Mouse (Mus musculus) MEL-GATA-1-ER (cell line): ENCODE measurements around the gene Ankle1.

Experiments
- DNase-seq: peaks from one replicate; pipeline ENCODE4 v3.0.0-alpha.2; 2012; ENCODE audit warnings: low read depth; ENCODE audit errors: extremely low read depth

Ankle1 gene

GRCm38 (mm10) chr8:71381971-71382961 is 23.5 kb upstream of the Ankle1 start:
- DNase-seq = no peak

- DNase-seq = no peak
These were observed 22.4 kb upstream of the Ankle1 start for GRCm38 (mm10) chr8:71383396-71383795.

GRCm38 (mm10) chr8:71383860-71384259 is 21.9 kb upstream of the Ankle1 start:
- DNase-seq = no peak

GRCm38 (mm10) chr8:71385212-71385835 is 20.5 kb upstream of the Ankle1 start:
- no peak for DNase-seq

GRCm38 (mm10) chr8:71388267-71388666 is 17.5 kb upstream of the Ankle1 start:
- no peak for DNase-seq

- DNase-seq = no peak
These were observed 14.1 kb upstream of the Ankle1 start for GRCm38 (mm10) chr8:71391696-71392095.

GRCm38 (mm10) chr8:71392391-71392790 is 13.4 kb upstream of the Ankle1 start:
- no peak for DNase-seq

- peak; percentile 49 for DNase-seq
These were observed 12.9 kb upstream of the Ankle1 start for GRCm38 (mm10) chr8:71392871-71393270.

- DNase-seq = no peak
These were observed 11.3 kb upstream of the Ankle1 start for GRCm38 (mm10) chr8:71394481-71394880.

- no peak for DNase-seq
These were observed 10.7 kb upstream of the Ankle1 start for GRCm38 (mm10) chr8:71395071-71395470.

- no peak for DNase-seq
These were observed 10.2 kb upstream of the Ankle1 start, which contains the start of gene Ushbp1 for GRCm38 (mm10) chr8:71395629-71396028. Ushbp1 (minus strand) TSS chr8:71395802.

- peak; percentile 99 for DNase-seq
These were observed 9.0 kb upstream of the Ankle1 start, which contains the start of gene Babam1 for GRCm38 (mm10) chr8:71396639-71397305. Babam1 (plus strand) TSS chr8:71396861.

- DNase-seq = no peak
These were observed 8.1 kb upstream of the Ankle1 start for GRCm38 (mm10) chr8:71397701-71398100.

- no peak for DNase-seq
These were observed 5.0 kb upstream of the Ankle1 start for GRCm38 (mm10) chr8:71400826-71401225.

- no peak for DNase-seq
These were observed 4.4 kb upstream of the Ankle1 start for GRCm38 (mm10) chr8:71401454-71401853.

- DNase-seq = no peak
These were observed 3.3 kb upstream of the Ankle1 start for GRCm38 (mm10) chr8:71402446-71402964.

- no peak for DNase-seq
These were observed 2.5 kb upstream of the Ankle1 start for GRCm38 (mm10) chr8:71403107-71403885.

- DNase-seq = no peak
These were observed 1.8 kb upstream of the Ankle1 start for GRCm38 (mm10) chr8:71404011-71404410.

GRCm38 (mm10) chr8:71404951-71405351 is 859 bp upstream of the Ankle1 start:
- no peak for DNase-seq

- DNase-seq = peak; percentile 36
These were observed 547 bp downstream of the Ankle1 start for GRCm38 (mm10) chr8:71406099-71407015.
